Mouse (Mus musculus): Measurements from ENCODE around the gene Agfg1. TPM values are rescaled to one million over a fixed set of nuclear protein-coding genes. Genes with fewer than 3 reads are reported as not detected.

Agfg1 gene
- total RNA-seq, 1 experiment from 2014 or later, result 56.4 TPM

- no peak for DNase-seq
These were observed 14.0 kb upstream of the Agfg1 start for GRCm38 (mm10) chr1:82825256-82825655.

- DNase-seq, result no peak
These were observed 13.5 kb upstream of the Agfg1 start for GRCm38 (mm10) chr1:82825783-82826182.

- DNase-seq, result no peak
These were observed 12.4 kb upstream of the Agfg1 start for GRCm38 (mm10) chr1:82826911-82827310.

GRCm38 (mm10) chr1:82830771-82831170 is 8.5 kb upstream of the Agfg1 start:
- DNase-seq, result no peak

GRCm38 (mm10) chr1:82831547-82832240 is 7.6 kb upstream of the Agfg1 start:
- peak; percentile 37 for DNase-seq

- no peak for DNase-seq
These were observed 6.7 kb upstream of the Agfg1 start for GRCm38 (mm10) chr1:82832495-82833021.

- no peak for DNase-seq
These were observed 5.8 kb upstream of the Agfg1 start for GRCm38 (mm10) chr1:82833501-82833900.

GRCm38 (mm10) chr1:82834572-82834971 is 4.7 kb upstream of the Agfg1 start:
- peak; percentile 77 for DNase-seq

DNA sequence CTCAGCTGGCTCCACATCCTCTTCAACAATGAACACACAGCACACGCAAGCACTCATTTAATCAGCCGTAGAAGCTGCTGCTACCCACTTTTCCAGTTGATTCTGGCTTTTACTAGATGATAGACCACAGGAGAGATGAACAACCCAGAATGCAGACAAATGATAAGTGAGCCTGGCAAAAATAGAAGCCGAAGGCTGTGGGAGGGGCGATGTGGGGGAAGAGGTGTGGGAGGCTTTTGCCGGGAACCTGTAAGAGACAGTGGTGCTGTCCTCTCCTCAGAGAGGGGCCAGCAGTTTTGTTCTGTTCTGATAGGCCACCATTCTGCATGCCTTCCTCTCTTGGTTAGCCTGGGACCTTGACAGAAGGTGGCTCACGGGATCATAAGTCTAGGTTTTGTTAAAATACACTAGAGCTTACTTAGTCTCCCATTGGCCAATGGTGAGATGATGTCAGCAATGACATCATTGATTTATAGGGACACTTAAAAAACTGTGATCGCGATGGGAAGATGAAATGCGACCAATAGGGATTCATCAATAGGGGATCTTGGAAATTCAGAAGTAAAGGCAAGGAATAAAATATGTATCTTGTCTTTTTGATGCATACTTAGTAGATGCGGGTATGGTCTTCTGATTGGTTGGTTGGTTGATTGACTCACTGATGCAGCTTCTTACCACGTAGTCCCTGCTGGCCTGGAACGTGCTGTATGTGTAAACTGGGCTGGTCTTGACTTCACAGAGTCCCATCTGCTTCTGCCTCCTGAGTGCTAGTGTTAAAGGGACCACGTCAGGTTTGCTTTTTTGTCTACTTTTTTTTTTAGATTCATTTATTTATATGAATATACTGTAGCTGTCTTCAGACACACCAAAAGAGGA is 2.7 kb upstream of the Agfg1 start:
- DNase-seq, result no peak

DNA sequence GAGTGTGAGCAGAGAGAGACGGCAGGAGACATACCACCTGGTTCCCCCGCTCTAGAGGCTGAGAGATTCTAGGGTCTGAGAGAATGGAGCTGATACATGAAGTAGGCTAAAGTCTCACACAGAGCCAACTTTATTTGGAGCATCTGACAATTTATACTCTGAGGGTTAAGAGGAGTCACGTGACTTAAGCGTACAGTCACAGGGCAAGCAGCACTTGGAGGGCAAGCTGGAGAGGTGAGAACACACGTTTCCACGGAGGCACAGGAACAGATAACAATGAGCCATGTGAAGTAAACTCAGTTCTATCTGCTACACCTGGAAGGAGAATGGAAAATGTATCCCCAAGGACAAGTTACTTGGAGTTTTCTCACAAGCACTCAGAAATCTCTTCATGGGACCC is 1.7 kb upstream of the Agfg1 start:
- no peak for DNase-seq

GRCm38 (mm10) chr1:82838469-82839295 is 601 bp upstream of the Agfg1 start:
- no peak for DNase-seq

DNA sequence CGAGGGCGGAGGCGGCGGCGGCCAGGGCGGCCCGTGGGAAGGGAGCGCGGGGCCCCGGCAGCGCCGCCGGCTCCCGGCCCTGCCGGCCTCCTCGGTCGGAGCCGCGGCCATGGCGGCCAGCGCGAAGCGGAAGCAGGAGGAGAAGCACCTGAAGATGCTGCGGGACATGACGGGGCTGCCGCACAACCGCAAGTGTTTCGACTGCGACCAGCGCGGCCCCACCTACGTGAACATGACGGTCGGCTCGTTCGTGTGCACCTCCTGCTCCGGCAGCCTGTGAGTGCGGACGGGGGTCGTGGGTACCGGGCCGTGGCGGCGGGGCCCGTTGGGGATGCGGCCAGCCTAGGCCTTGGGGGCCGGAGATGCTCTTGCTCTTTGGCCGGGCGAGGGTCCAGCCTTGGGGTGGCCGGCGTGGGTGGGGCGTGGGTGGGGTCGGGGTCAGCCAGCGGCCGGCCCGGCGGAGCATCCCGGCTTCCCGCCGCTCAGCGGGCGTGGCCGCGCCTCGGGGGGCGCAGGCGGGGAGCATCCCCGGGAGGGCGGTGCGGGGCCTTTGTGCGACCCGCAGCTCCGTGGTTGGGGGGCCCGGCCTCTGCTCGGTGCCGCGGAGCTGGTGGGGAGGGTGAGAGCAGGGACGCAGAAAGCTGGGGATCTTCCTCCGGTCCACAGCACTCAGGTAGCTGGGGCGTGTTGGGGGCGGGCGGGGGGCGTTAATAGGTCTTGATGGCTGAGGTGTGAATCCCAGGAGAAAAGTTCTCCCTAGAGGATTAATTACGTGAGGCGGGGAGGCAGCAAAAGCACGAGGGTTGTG is 535 bp downstream of the Agfg1 start:
- no peak for DNase-seq

- DNase-seq, result no peak
These were observed 16.4 kb downstream of the Agfg1 start for GRCm38 (mm10) chr1:82855729-82856128.

- DNase-seq, result no peak
These were observed 19.0 kb downstream of the Agfg1 start for GRCm38 (mm10) chr1:82858236-82858635.

- no peak for DNase-seq
These were observed 21.1 kb downstream of the Agfg1 start for GRCm38 (mm10) chr1:82860391-82860790.

DNA sequence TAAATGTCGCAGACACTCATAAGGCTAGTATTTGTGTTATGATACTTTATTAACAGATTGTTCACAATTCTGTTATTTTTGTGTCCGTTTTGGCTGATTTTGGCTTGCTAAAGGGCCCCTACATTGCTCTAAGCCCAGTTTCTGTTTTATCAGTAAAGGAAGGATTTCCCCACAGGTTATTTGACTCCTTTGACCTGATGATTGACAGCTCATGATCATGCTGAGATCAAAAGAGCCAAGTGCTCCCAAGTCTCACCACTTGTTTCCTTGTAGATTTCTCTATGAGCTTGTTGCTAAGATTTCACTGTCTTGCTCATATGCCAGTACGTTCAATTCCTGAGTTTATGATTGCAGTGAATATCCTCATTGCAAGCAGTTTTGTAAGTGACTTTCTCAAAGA is 30.9 kb downstream of the Agfg1 start:
- DNase-seq, result no peak

- DNase-seq, result no peak
These were observed 39.9 kb downstream of the Agfg1 start for GRCm38 (mm10) chr1:82879172-82879571.

GRCm38 (mm10) chr1:82880196-82880595 is 40.9 kb downstream of the Agfg1 start:
- no peak for DNase-seq

GRCm38 (mm10) chr1:82893269-82893668 is 54.0 kb downstream of the Agfg1 start:
- DNase-seq, result no peak

GRCm38 (mm10) chr1:82900567-82900966 is 61.3 kb downstream of the Agfg1 start:
- DNase-seq, result no peak

DNA sequence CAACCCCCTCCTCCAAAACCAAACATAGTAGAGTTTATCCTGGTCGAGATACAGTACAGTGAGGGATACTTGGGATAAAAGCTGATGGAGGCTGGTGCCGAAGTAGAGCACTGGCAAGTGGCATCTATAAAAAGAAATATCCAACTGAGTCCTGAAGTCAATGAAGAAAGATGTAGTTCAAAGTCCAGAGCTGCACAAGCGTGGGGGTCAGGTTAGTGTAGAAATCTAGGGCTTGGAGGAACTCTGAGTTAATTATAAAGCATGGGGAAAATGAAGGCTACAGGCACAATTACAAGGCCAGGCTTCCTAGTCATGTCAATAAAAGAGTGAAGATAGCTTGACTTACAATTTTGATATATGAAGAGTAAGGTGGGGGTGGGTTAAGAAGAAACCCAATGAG is 61.9 kb downstream of the Agfg1 start:
- DNase-seq, result no peak

- no peak for DNase-seq
These were observed 66.6 kb downstream of the Agfg1 start for GRCm38 (mm10) chr1:82905886-82906285.
